Mouse (Mus musculus) gastrocnemius, postnatal 36 days (tissue): Measurements from ENCODE around the gene Nid2. TPM values are rescaled to one million over a fixed set of nuclear protein-coding genes. Genes with fewer than 3 reads are reported as not detected.

Experiments
- DNase-seq, 2 experiments: peaks; one replicate each; pipeline ENCODE4 v3.0.0; 2022
- intact Hi-C: fragments of 180-260 bp; cut with DNase I; formaldehyde crosslinking; loops from one replicate; pipeline ENCODE4 v1.15.1; 2025
- total RNA-seq, 2 experiments: library from RNA; stranded (reverse); gene quantifications; 2 replicates each; pipeline ENCODE4 v1.2.3; 2021

Nid2 gene
- total RNA-seq, 2 experiments from 2014 or later, result 9.1 to 11.5 TPM

GRCm38 (mm10) chr14:19823321-19824142 lies 72.5 kb downstream of the Nid2 start, which contains the start of gene Rtraf:
TSS of gene Rtraf (minus strand) at chr14:19823824.
- intact Hi-C loops, result loop anchor here (5.0 kb wide), 1 partner anchor 71 kb away; the partner anchor contains the start of gene Nid2
- peak; percentile 88 to 91 for DNase-seq

- no peak for DNase-seq
These were observed 74.4 kb downstream of the Nid2 start for GRCm38 (mm10) chr14:19825481-19825880.

GRCm38 (mm10) chr14:19836289-19836688 lies 85.2 kb downstream of the Nid2 start:
- intact Hi-C loops, result loop anchor here (10.0 kb wide), 1 partner anchor 429 kb away; the partner anchor contains the start of gene Kcnk16

More at GRCm38 (mm10) chr14:19825481-19825880, 74.4 kb downstream of the Nid2 start:
- intact Hi-C loops, result no loop called here

GRCm38 (mm10) chr14:19839600-19840332 lies 88.7 kb downstream of the Nid2 start:
- peak; percentile 23 to 24 for DNase-seq
- intact Hi-C loops, result loop anchor here (2.0 to 10.0 kb wide), 3 partner anchors 135 to 425 kb away; partner anchors contain the start of genes Gng2 and Kcnk16

More at GRCm38 (mm10) chr14:19836289-19836688, 85.2 kb downstream of the Nid2 start:
- DNase-seq, result no peak

GRCm38 (mm10) chr14:19853471-19853870 lies 102.4 kb downstream of the Nid2 start:
- DNase-seq, result no peak
- intact Hi-C loops, result no loop called here

- no peak for DNase-seq
- intact Hi-C loops, result loop anchor here (5.0 kb wide), 1 partner anchor 209 kb away; no protein-coding TSS in a partner anchor
These were observed 107.2 kb downstream of the Nid2 start for GRCm38 (mm10) chr14:19858279-19858678.

- intact Hi-C loops, result loop anchor here (5.0 kb wide), 1 partner anchor 208 kb away; no protein-coding TSS in a partner anchor
These were observed 108.0 kb downstream of the Nid2 start for GRCm38 (mm10) chr14:19858808-19859776.

GRCm38 (mm10) chr14:19860281-19860680 lies 109.2 kb downstream of the Nid2 start:
- DNase-seq, result no peak
- intact Hi-C loops, result no loop called here

More at GRCm38 (mm10) chr14:19858808-19859776, 108.0 kb downstream of the Nid2 start:
- no peak for DNase-seq

Other genes starting within 250 kb of the Nid2 start
- not detected for gene Gm2244, start 201.3 kb upstream of the Nid2 start, total RNA-seq
- gene Gm2237, start 166.1 kb upstream of the Nid2 start, total RNA-seq, result under 1 TPM; 0.13 to 0.22 TPM
- gene Gm5458, start 148.7 kb upstream of the Nid2 start, total RNA-seq, result not detected
- gene Rtraf, start 72.6 kb downstream of the Nid2 start, total RNA-seq, result 10 to 100 TPM; 60.1 to 80.7 TPM
- gene Gng2, start 226.4 kb downstream of the Nid2 start, total RNA-seq, result 1 to 10 TPM; 2.3 to 4.1 TPM